Mouse (Mus musculus) E14TG2a.4 (cell line): ENCODE measurements around the gene Timp2.

Experiments used
- H3K27me3 ChIP-seq: 2 replicates; pipeline ENCODE4 v1.6.1; 2014; ENCODE audit warnings: low read length, control low read depth; ENCODE audit not compliant: insufficient read depth
- H3K36me3 ChIP-seq: 2 replicates; pipeline ENCODE4 v1.6.1; 2014; ENCODE audit warnings: low read length, control low read depth; ENCODE audit not compliant: insufficient read depth
- H3K4me1 ChIP-seq: replicated peaks from 2 replicates; pipeline ENCODE4 v1.6.1; 2014; ENCODE audit warnings: low read depth, low read length, control low read depth
- H3K4me3 ChIP-seq: replicated peaks from 2 replicates; pipeline ENCODE4 v1.5.1; 2014; ENCODE audit warnings: mild to moderate bottlenecking, low read length
- H3K9me3 ChIP-seq: 2 replicates; pipeline ENCODE4 v1.6.1; 2014; ENCODE audit warnings: low read length, control low read depth
- CTCF ChIP-seq: conservative IDR thresholded peaks from 2 replicates; pipeline ENCODE4 v1.5.1; 2014; ENCODE audit warnings: low read length
- NANOG ChIP-seq: IDR thresholded peaks from 2 replicates; pipeline ENCODE4 v1.6.1; 2014; ENCODE audit warnings: borderline replicate concordance, low read length, mixed read lengths
- POU5F1 ChIP-seq: IDR thresholded peaks from 2 replicates; pipeline ENCODE4 v1.6.1; 2014; ENCODE audit warnings: low read length, borderline replicate concordance

Timp2 gene

GRCm38 (mm10) chr11:118375006-118375405 lies 19.5 kb upstream of the Timp2 start:
- H3K4me1 ChIP-seq = peaks cover 45% of the 10 kb centered on the region
- TF ChIP-seq POU5F1 (no peak), CTCF (no peak), NANOG (no peak)
- no peak overlapping the region for H3K4me3 ChIP-seq
- H3K9me3 ChIP-seq = no peaks in the 10 kb centered on the region
- no peaks in the 10 kb centered on the region for H3K27me3 ChIP-seq
- H3K36me3 ChIP-seq = no peaks in the 10 kb centered on the region

GRCm38 (mm10) chr11:118374506-118374905 lies 19.0 kb upstream of the Timp2 start:
- H3K36me3 ChIP-seq = no peaks in the 10 kb centered on the region
- H3K4me3 ChIP-seq = no peak overlapping the region
- TF ChIP-seq CTCF (no peak), POU5F1 (no peak), NANOG (no peak)
- H3K9me3 ChIP-seq = no peaks in the 10 kb centered on the region
- peaks cover 44% of the 10 kb centered on the region for H3K4me1 ChIP-seq
- peaks cover 3% of the 10 kb centered on the region; the same call in 1 of the 2 replicates for H3K27me3 ChIP-seq

GRCm38 (mm10) chr11:118372641-118373040 lies 17.1 kb upstream of the Timp2 start:
- H3K4me3 ChIP-seq = no peak overlapping the region
- peaks cover 6% of the 10 kb centered on the region; the same call in 1 of the 2 replicates for H3K27me3 ChIP-seq
- H3K4me1 ChIP-seq = peaks cover 40% of the 10 kb centered on the region
- no peaks in the 10 kb centered on the region for H3K9me3 ChIP-seq
- TF ChIP-seq NANOG (peak; percentile 30; the same call in 1 of the 2 replicates), CTCF (no peak), POU5F1 (no peak)
- H3K36me3 ChIP-seq = no peaks in the 10 kb centered on the region

- Histone ChIP-seq H3K9me3 (no peaks in the 10 kb centered on the region), H3K4me3 (no peak overlapping the region), H3K4me1 (peaks cover 40% of the 10 kb centered on the region), H3K27me3 (peaks cover 6% of the 10 kb centered on the region; the same call in 1 of the 2 replicates), H3K36me3 (no peaks in the 10 kb centered on the region)
- TF ChIP-seq CTCF (no peak), POU5F1 (no peak), NANOG (no peak)
Measured at GRCm38 (mm10) chr11:118371876-118372275, 16.3 kb upstream of the Timp2 start.

- peaks cover 7% of the 10 kb centered on the region; the same call in 1 of the 2 replicates for H3K27me3 ChIP-seq
- peaks cover 49% of the 10 kb centered on the region for H3K4me1 ChIP-seq
- no peak overlapping the region for H3K4me3 ChIP-seq
- no peaks in the 10 kb centered on the region for H3K9me3 ChIP-seq
- H3K36me3 ChIP-seq = no peaks in the 10 kb centered on the region
- TF ChIP-seq NANOG = no peak
- TF ChIP-seq POU5F1 = no peak
- no peak for TF ChIP-seq CTCF
Measured at GRCm38 (mm10) chr11:118369657-118370056, 14.1 kb upstream of the Timp2 start.

- H3K36me3 ChIP-seq = no peaks in the 10 kb centered on the region
- peaks cover 45% of the 10 kb centered on the region for H3K4me1 ChIP-seq
- H3K27me3 ChIP-seq = peaks cover 10% of the 10 kb centered on the region; the same call in 1 of the 2 replicates
- H3K4me3 ChIP-seq = no peak overlapping the region
- H3K9me3 ChIP-seq = no peaks in the 10 kb centered on the region
- no peak for TF ChIP-seq POU5F1
- TF ChIP-seq NANOG = no peak
Measured at GRCm38 (mm10) chr11:118369251-118369650, 13.7 kb upstream of the Timp2 start.

GRCm38 (mm10) chr11:118368330-118368729 lies 12.8 kb upstream of the Timp2 start:
- Histone ChIP-seq H3K36me3 (no peaks in the 10 kb centered on the region), H3K4me1 (peaks cover 40% of the 10 kb centered on the region), H3K9me3 (no peaks in the 10 kb centered on the region), H3K4me3 (no peak overlapping the region), H3K27me3 (peaks cover 17% of the 10 kb centered on the region)
- TF ChIP-seq CTCF (peak; percentile 78), NANOG (no peak), POU5F1 (no peak)

GRCm38 (mm10) chr11:118366559-118366958 lies 11.0 kb upstream of the Timp2 start:
- H3K27me3 ChIP-seq = peaks cover 23% of the 10 kb centered on the region
- H3K4me3 ChIP-seq = no peak overlapping the region
- no peaks in the 10 kb centered on the region for H3K36me3 ChIP-seq
- TF ChIP-seq NANOG (no peak), POU5F1 (no peak), CTCF (no peak)
- no peaks in the 10 kb centered on the region for H3K9me3 ChIP-seq
- H3K4me1 ChIP-seq = peaks cover 34% of the 10 kb centered on the region

- H3K36me3 ChIP-seq = no peaks in the 10 kb centered on the region
- no peaks in the 10 kb centered on the region for H3K9me3 ChIP-seq
- peaks cover 31% of the 10 kb centered on the region for H3K4me1 ChIP-seq
- TF ChIP-seq NANOG = no peak
- no peak for TF ChIP-seq CTCF
- TF ChIP-seq POU5F1 = no peak
- no peak overlapping the region for H3K4me3 ChIP-seq
- H3K27me3 ChIP-seq = peaks cover 23% of the 10 kb centered on the region
Measured at GRCm38 (mm10) chr11:118366108-118366507, 10.6 kb upstream of the Timp2 start.
